Mouse (Mus musculus): ENCODE measurements around the gene Lcp1. TPM values are rescaled to one million over a fixed set of nuclear protein-coding genes. Genes with fewer than 3 reads are reported as not detected.

The Lcp1 gene
- total and polyA plus RNA-seq, 3 experiments: 258 to 777 (median 373) TPM

DNA sequence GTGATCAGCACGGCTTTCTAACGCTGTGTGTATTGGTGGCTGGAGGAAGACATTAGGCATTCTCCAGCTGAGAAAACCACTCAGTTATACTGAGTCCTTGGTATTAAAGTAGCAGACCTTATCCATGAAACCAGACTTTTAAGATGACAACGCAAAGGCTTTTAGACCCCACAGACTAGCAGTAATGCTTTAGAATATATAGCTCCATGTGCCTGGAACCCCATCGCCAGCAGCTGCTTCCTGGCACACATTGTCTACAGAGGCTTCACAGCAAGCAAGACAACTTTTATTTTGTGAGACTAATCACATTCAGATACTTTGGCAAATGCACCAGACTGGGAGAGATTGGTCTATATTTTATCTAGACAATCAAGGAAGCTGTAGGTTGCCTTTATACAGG lies 75.4 kb downstream of the Lcp1 start:
- Histone ChIP-seq H3K4me3 (replicated peaks in 1 of 3; ENCODE audit: low read depth in 2 of 3, low read length in 2 of 3, poor library complexity in 1 of 3) (no peak overlapping the region), H3K79me2 (replicated peaks; ENCODE audit: control insufficient read depth, extremely low read depth, insufficient read depth, poor library complexity, severe bottlenecking) (peaks cover 8% of the 10 kb centered on the region), H3K27ac (ENCODE audit: insufficient read depth, low read depth) (no peak overlapping the region), H3K27me3 (replicated peaks) (no peaks in the 10 kb centered on the region), H3K9ac (ENCODE audit: insufficient read depth, low read depth) (no peak overlapping the region), H3K9me3 (replicated peaks; ENCODE audit: low read length) (no peaks in the 10 kb centered on the region), H3K4me2 (ENCODE audit: insufficient read depth, low read depth, poor library complexity, severe bottlenecking) (no peak overlapping the region), H3K4me1 (ENCODE audit: control insufficient read depth in 1 of 2, insufficient read depth in 2 of 2) (no peaks in the 10 kb centered on the region), H3K36me3 (replicated peaks in 1 of 2; ENCODE audit: control insufficient read depth in 1 of 2, insufficient read depth in 1 of 2, low read length in 1 of 2) (peaks cover 75 to 98% of the 10 kb centered on the region in 2 experiments)
- DNase-seq (ENCODE audit: extremely low read depth): no peak
- dilution Hi-C loops (cut with MboI; ENCODE audit: extremely low pct_ligation_motif_present, extremely low pct_unique_long_range_greater_than_20kb, low sequenced_read_pairs): no loop called here
- in situ Hi-C loops (cut with MboI; ENCODE audit: low pct_ligation_motif_present, low pct_unique_long_range_greater_than_20kb, low sequenced_read_pairs): no loop called here
- TF ChIP-seq ZC3H11A (IDR thresholded peaks at IDR 0.05; ENCODE audit: low read depth, low read length): no peak
- TF ChIP-seq PAX5 (IDR thresholded peaks at IDR 0.05; ENCODE audit: low read length): no peak
- TF ChIP-seq RAD21 (IDR thresholded peaks at IDR 0.05; ENCODE audit: low read depth, low read length): no peak
- no peak for TF ChIP-seq MAFK (IDR thresholded peaks at IDR 0.05; ENCODE audit: insufficient replicate concordance, low read length)

DNA sequence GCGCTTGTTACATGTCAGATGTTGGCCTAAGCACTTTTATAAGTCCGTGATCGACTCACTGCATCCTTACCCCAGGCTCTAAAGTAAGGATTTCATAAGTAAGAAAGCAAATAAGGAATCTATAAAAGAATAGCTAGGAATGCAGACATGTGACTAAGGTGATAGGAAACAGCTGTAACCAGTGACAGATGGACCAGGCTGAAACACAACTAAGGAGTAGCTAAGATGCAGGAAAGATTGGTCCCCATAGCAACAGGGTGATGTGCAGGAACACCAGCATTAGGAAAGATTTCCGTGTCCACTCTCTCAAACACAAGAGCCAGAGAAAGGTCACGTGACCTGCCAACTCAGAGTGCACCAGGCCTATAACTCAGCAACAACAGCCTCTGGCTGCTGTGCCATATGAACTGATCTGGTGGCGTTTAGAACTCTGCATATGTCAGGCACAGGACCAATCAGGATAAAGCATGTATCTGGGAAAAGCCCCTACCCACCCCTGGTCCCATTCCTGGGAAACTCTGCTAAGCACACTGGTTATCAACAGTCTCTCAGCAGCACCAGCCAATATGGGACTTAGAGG lies 77.8 kb downstream of the Lcp1 start:
- Histone ChIP-seq H3K27ac (ENCODE audit: insufficient read depth, low read depth) (no peak overlapping the region), H3K36me3 (replicated peaks in 1 of 2; ENCODE audit: control insufficient read depth in 1 of 2, insufficient read depth in 1 of 2, low read length in 1 of 2) (peaks cover 79 to 98% of the 10 kb centered on the region in 2 experiments), H3K9ac (ENCODE audit: insufficient read depth, low read depth) (no peak overlapping the region), H3K27me3 (replicated peaks) (no peaks in the 10 kb centered on the region), H3K79me2 (replicated peaks; ENCODE audit: control insufficient read depth, extremely low read depth, insufficient read depth, poor library complexity, severe bottlenecking) (0 out of 2 replicates have a peak, but pooled peaks cover 4% of the 10 kb centered on the region), H3K4me2 (ENCODE audit: insufficient read depth, low read depth, poor library complexity, severe bottlenecking) (no peak overlapping the region), H3K4me1 (ENCODE audit: control insufficient read depth in 1 of 2, insufficient read depth in 2 of 2) (no peaks in the 10 kb centered on the region), H3K4me3 (replicated peaks in 1 of 3; ENCODE audit: low read depth in 2 of 3, low read length in 2 of 3, poor library complexity in 1 of 3) (no peak overlapping the region), H3K9me3 (replicated peaks; ENCODE audit: low read length) (no peaks in the 10 kb centered on the region)
- TF ChIP-seq MAFK (IDR thresholded peaks at IDR 0.05; ENCODE audit: insufficient replicate concordance, low read length) (no peak), POLR2A (IDR thresholded peaks at IDR 0.05; ENCODE audit: low read depth, low read length) (0 out of 2 replicates have a peak, but pooled peaks have one; percentile 15)
- no peak for DNase-seq (ENCODE audit: extremely low read depth)
- in situ Hi-C loops (cut with MboI; ENCODE audit: low pct_ligation_motif_present, low pct_unique_long_range_greater_than_20kb, low sequenced_read_pairs): no loop called here
- dilution Hi-C loops (cut with MboI; ENCODE audit: extremely low pct_ligation_motif_present, extremely low pct_unique_long_range_greater_than_20kb, low sequenced_read_pairs): no loop called here

DNA sequence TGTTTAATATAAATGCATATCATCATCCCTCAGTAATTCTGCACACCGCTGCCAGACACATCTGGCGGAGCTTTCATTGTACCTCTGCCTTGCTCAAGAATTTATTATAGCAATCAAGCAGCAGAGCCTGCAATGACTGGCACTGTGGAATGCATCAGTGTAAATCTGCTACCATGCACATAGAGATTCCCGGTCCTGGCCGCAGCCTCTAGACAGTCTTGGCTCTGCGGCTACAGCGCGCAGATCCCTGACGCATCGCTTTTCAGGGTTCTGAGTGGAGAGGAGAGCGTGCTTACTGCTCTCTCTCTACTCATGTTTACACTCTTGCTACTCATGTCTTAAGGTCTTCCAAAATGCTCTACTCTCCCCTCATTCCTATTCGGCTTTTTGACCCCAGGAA lies 82.9 kb downstream of the Lcp1 start:
- Histone ChIP-seq H3K9ac (ENCODE audit: insufficient read depth, low read depth) (no peak overlapping the region), H3K4me3 (replicated peaks in 1 of 3; ENCODE audit: low read depth in 2 of 3, low read length in 2 of 3, poor library complexity in 1 of 3) (no peak overlapping the region), H3K9me3 (replicated peaks; ENCODE audit: low read length) (no peaks in the 10 kb centered on the region), H3K79me2 (replicated peaks; ENCODE audit: control insufficient read depth, extremely low read depth, insufficient read depth, poor library complexity, severe bottlenecking) (no peaks in the 10 kb centered on the region), H3K36me3 (replicated peaks in 1 of 2; ENCODE audit: control insufficient read depth in 1 of 2, insufficient read depth in 1 of 2, low read length in 1 of 2) (peaks cover 84 to 99% of the 10 kb centered on the region in 2 experiments), H3K27ac (ENCODE audit: insufficient read depth, low read depth) (no peak overlapping the region), H3K4me2 (ENCODE audit: insufficient read depth, low read depth, poor library complexity, severe bottlenecking) (no peak overlapping the region), H3K27me3 (replicated peaks) (no peaks in the 10 kb centered on the region), H3K4me1 (ENCODE audit: control insufficient read depth in 1 of 2, insufficient read depth in 2 of 2) (no peaks in the 10 kb centered on the region)
- TF ChIP-seq HCFC1 (IDR thresholded peaks at IDR 0.05; ENCODE audit: low read depth, low read length): no peak
- TF ChIP-seq BHLHE40 (IDR thresholded peaks at IDR 0.05; ENCODE audit: low read depth, low read length): no peak
- no peak for TF ChIP-seq GABPA (IDR thresholded peaks at IDR 0.05; ENCODE audit: insufficient replicate concordance, low read depth, low read length)
- TF ChIP-seq ZNF384 (IDR thresholded peaks at IDR 0.05; ENCODE audit: low read depth, low read length): no peak
- no peak for TF ChIP-seq EP300 (IDR thresholded peaks at IDR 0.05; ENCODE audit: low read length)
- no peak for TF ChIP-seq MEF2A (IDR thresholded peaks at IDR 0.05; ENCODE audit: borderline replicate concordance, low read depth, low read length)
- no peak for TF ChIP-seq TCF12 (IDR thresholded peaks at IDR 0.05; ENCODE audit: low read depth, low read length)
- no peak for TF ChIP-seq RAD21 (IDR thresholded peaks at IDR 0.05; ENCODE audit: low read depth, low read length)
- no peak for TF ChIP-seq TBP (conservative IDR thresholded peaks at IDR 0.05; ENCODE audit: low read depth, low read length)
- in situ Hi-C loops (cut with MboI; ENCODE audit: low pct_ligation_motif_present, low pct_unique_long_range_greater_than_20kb, low sequenced_read_pairs) (no loop called here), dilution Hi-C loops (cut with MboI; ENCODE audit: extremely low pct_ligation_motif_present, extremely low pct_unique_long_range_greater_than_20kb, low sequenced_read_pairs) (no loop called here)
- DNase-seq (ENCODE audit: extremely low read depth): no peak
